Mouse (Mus musculus) ES-Bruce4 (cell line): ENCODE results near the gene Ddo.

Experiments used
- CTCF ChIP-seq: IDR thresholded peaks from one replicate; pipeline ENCODE4 v1.8.1; 2011; ENCODE audit warnings: low read depth, low read length
- EP300 ChIP-seq: IDR thresholded peaks from 2 replicates; pipeline ENCODE4 v1.6.1; 2011; ENCODE audit warnings: low read depth, low read length; ENCODE audit not compliant: insufficient read depth

GRCm38 (mm10) chr10:40684326-40684725 lies 54.5 kb downstream of the Ddo start:
- TF ChIP-seq EP300: no peak
- no peak for TF ChIP-seq CTCF
